Mouse (Mus musculus) forebrain, embryonic 15.5 days (tissue): ENCODE measurements at regions not wholly inside any gene's neighbourhood (a gene's known extent, or its start where the extent isn't known, plus 50 kb on each side); places are given as distances from the start of the nearest gene placed in this dataset.

Experiments
- ATAC-seq: fragments of 200-750 bp; cut with Nextera tagmentation; replicated peaks from 2 replicates; pipeline ENCODE4 v1.8.0; 2017; ENCODE audit warnings: mild to moderate bottlenecking, moderate TSS enrichment, moderate library complexity
- H3K27ac ChIP-seq: fragments of 300-500 bp; sonication (generic); replicated peaks from 2 replicates; pipeline ENCODE4 v1.5.1; 2015; ENCODE audit warnings: mild to moderate bottlenecking, inconsistent platforms
- H3K27me3 ChIP-seq: fragments of 300-500 bp; sonication (generic); 2 replicates; pipeline ENCODE4 v1.6.1; 2015; ENCODE audit warnings: inconsistent platforms
- H3K36me3 ChIP-seq: fragments of 300-500 bp; sonication (generic); 2 replicates; pipeline ENCODE4 v1.6.1; 2015; ENCODE audit warnings: mild to moderate bottlenecking, inconsistent platforms
- H3K4me1 ChIP-seq: fragments of 300-500 bp; sonication (generic); 2 replicates; pipeline ENCODE4 v1.6.1; 2015; ENCODE audit warnings: inconsistent platforms
- H3K4me2 ChIP-seq: fragments of 300-500 bp; sonication (generic); replicated peaks from 2 replicates; pipeline ENCODE4 v1.6.1; 2015; ENCODE audit warnings: mild to moderate bottlenecking, inconsistent platforms
- H3K4me3 ChIP-seq: fragments of 300-500 bp; sonication (generic); 2 replicates; pipeline ENCODE4 v1.5.1; 2015; ENCODE audit warnings: mild to moderate bottlenecking, inconsistent platforms
- H3K9ac ChIP-seq: fragments of 300-500 bp; sonication (generic); replicated peaks from 2 replicates; pipeline ENCODE4 v1.6.1; 2015; ENCODE audit warnings: mild to moderate bottlenecking, inconsistent platforms
- H3K9me3 ChIP-seq: fragments of 300-500 bp; sonication (generic); 2 replicates; pipeline ENCODE4 v1.6.1; 2016; ENCODE audit warnings: inconsistent platforms
- WGBS: fragments of 180-500 bp; shearing (Covaris S2); methylation state at CpG from one replicate; pipeline ENCODE4 v1.1.7; 2015; ENCODE audit warnings: mixed read lengths; 5-methylcytosine and 5-hydroxymethylcytosine counted together

DNA sequence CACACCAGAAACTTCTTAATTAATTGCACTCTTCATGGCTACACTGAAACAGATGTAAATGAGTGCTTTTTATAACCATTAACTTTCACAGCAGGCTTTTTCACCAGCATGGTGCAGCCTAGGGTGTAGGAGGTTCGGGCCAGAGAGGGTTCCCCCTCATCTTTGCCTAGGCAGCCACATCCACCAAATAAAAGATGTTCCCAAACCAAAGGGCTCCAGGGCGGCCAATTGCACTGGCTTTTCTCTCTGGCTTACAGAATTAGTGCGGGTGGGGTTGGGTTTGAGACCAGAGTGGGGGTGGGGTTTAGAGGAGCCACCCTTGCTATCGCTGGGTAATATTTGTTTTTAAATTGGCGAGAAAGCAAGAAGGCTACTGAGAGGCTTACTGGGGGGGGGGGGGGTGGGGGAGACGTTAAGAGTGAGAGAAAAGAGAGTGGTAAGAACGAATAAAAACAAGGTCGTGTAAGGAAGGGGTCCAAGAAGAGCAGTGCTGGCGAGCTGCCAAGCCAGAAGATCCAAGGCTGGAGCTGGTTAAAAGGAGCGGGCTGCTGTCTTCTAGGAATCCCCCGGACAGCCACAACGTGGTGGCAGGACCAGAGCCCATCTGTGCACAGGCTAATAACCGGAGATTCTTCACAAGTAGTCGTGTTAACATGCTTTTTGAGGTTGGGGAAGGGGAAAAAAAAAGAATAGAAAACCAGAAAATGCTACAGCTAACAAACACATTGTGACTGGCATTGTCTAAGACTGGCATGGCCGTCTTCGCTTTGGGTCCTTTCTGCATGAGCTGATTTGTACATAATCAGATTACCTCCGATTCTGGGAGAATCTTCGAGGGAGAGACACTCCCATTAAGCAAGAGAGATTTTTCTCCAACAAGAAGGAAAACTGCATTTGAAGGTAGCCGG, 134.0 kb upstream of the Pitx2 start:
- peak; percentile 76 for ATAC-seq
- Histone ChIP-seq H3K9ac (no peak overlapping the region), H3K4me1 (peaks cover 16% of the 10 kb centered on the region), H3K27ac (no peak overlapping the region), H3K36me3 (no peaks in the 10 kb centered on the region), H3K4me2 (peak overlapping the region; percentile 42), H3K4me3 (peak overlapping the region; percentile 19), H3K27me3 (0 out of 2 replicates have a peak, but pooled peaks cover 2% of the 10 kb centered on the region), H3K9me3 (no peaks in the 10 kb centered on the region)
- WGBS: 5% methylated on average over 19 of the region's 19 CpGs

DNA sequence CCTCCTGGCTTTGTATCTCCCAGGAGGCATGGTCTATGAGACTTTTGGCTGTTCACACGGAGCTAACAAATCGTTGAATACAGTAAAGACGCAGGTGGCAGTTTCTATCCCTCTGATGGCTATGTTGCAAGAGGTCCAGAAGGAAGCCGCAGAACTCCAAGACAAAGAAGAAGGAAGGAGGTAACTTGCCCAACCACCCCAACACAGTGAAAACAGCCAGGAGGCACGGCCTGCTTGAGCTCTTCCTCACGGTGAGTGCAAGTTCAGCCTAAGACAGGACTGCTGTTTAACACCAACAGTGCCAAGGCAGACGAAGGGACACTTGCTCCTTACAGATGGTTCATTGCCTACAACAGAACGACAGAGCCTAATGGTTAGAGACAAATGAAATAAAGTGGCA, 130.0 kb upstream of the Pitx2 start:
- WGBS: 69% methylated on average over 8 of the region's 8 CpGs
- H3K27me3 ChIP-seq: 0 out of 2 replicates have a peak, but pooled peaks cover 2% of the 10 kb centered on the region
- peaks cover 27% of the 10 kb centered on the region for H3K4me1 ChIP-seq
- no peak for ATAC-seq
- no peak overlapping the region for H3K4me2 ChIP-seq
- H3K9ac ChIP-seq: no peak overlapping the region
- no peak overlapping the region for H3K4me3 ChIP-seq
- H3K27ac ChIP-seq: no peak overlapping the region
- no peaks in the 10 kb centered on the region for H3K9me3 ChIP-seq
- no peaks in the 10 kb centered on the region for H3K36me3 ChIP-seq

- Histone ChIP-seq H3K9ac (no peak overlapping the region), H3K4me1 (peaks cover 24% of the 10 kb centered on the region), H3K4me3 (no peak overlapping the region), H3K27me3 (0 out of 2 replicates have a peak, but pooled peaks cover 2% of the 10 kb centered on the region), H3K27ac (no peak overlapping the region), H3K36me3 (no peaks in the 10 kb centered on the region), H3K4me2 (peak overlapping the region; percentile 21), H3K9me3 (no peaks in the 10 kb centered on the region)
- ATAC-seq: peak; percentile 62
- 2% methylated on average over 3 of the region's 3 CpGs for WGBS
These were observed 129.2 kb upstream of the Pitx2 start for GRCm38 (mm10) chr3:129070521-129070933.

GRCm38 (mm10) chr3:129071002-129071401, 128.7 kb upstream of the Pitx2 start:
- Histone ChIP-seq H3K4me3 (no peak overlapping the region), H3K9ac (no peak overlapping the region), H3K36me3 (no peaks in the 10 kb centered on the region), H3K4me2 (peak overlapping the region; percentile 21), H3K9me3 (no peaks in the 10 kb centered on the region), H3K27ac (no peak overlapping the region), H3K27me3 (0 out of 2 replicates have a peak, but pooled peaks cover 2% of the 10 kb centered on the region), H3K4me1 (peaks cover 20% of the 10 kb centered on the region)
- ATAC-seq: peak; percentile 67
- 15% methylated on average over 7 of the region's 7 CpGs for WGBS

- no peak overlapping the region for H3K4me3 ChIP-seq
- no peak overlapping the region for H3K4me2 ChIP-seq
- no peaks in the 10 kb centered on the region for H3K27me3 ChIP-seq
- H3K9ac ChIP-seq: no peak overlapping the region
- no peak overlapping the region for H3K27ac ChIP-seq
- H3K9me3 ChIP-seq: no peaks in the 10 kb centered on the region
- WGBS: 36% methylated on average over 1 of the region's 1 CpGs
- ATAC-seq: no peak
- H3K4me1 ChIP-seq: peaks cover 6% of the 10 kb centered on the region; the same call in 1 of the 2 replicates
- no peaks in the 10 kb centered on the region for H3K36me3 ChIP-seq
These were observed 123.3 kb upstream of the Pitx2 start for GRCm38 (mm10) chr3:129076396-129076795.

- Histone ChIP-seq H3K27ac (no peak overlapping the region), H3K36me3 (no peaks in the 10 kb centered on the region), H3K4me1 (no peaks in the 10 kb centered on the region), H3K4me3 (no peak overlapping the region), H3K27me3 (no peaks in the 10 kb centered on the region), H3K9ac (no peak overlapping the region), H3K9me3 (no peaks in the 10 kb centered on the region), H3K4me2 (no peak overlapping the region)
- ATAC-seq: no peak
- WGBS: 63% methylated on average over 12 of the region's 12 CpGs
These were observed 95.8 kb upstream of the Pitx2 start for GRCm38 (mm10) chr3:129103786-129104440.

GRCm38 (mm10) chr3:129104811-129105210, 94.9 kb upstream of the Pitx2 start:
- 53% methylated on average over 9 of the region's 9 CpGs for WGBS
- Histone ChIP-seq H3K27me3 (no peaks in the 10 kb centered on the region), H3K9ac (no peak overlapping the region), H3K36me3 (no peaks in the 10 kb centered on the region), H3K27ac (no peak overlapping the region), H3K4me1 (no peaks in the 10 kb centered on the region), H3K4me2 (no peak overlapping the region), H3K4me3 (no peak overlapping the region), H3K9me3 (no peaks in the 10 kb centered on the region)
- ATAC-seq: no peak

- H3K4me3 ChIP-seq: no peak overlapping the region
- no peak overlapping the region for H3K9ac ChIP-seq
- no peaks in the 10 kb centered on the region for H3K4me1 ChIP-seq
- H3K9me3 ChIP-seq: no peaks in the 10 kb centered on the region
- no peak for ATAC-seq
- no peaks in the 10 kb centered on the region for H3K27me3 ChIP-seq
- H3K27ac ChIP-seq: no peak overlapping the region
- no peak overlapping the region for H3K4me2 ChIP-seq
- 80% methylated on average over 2 of the region's 2 CpGs for WGBS
- H3K36me3 ChIP-seq: no peaks in the 10 kb centered on the region
These were observed 93.5 kb upstream of the Pitx2 start for GRCm38 (mm10) chr3:129106174-129106573.

GRCm38 (mm10) chr3:129130521-129130920, 69.2 kb upstream of the Pitx2 start:
- no peaks in the 10 kb centered on the region for H3K36me3 ChIP-seq
- no peak overlapping the region for H3K4me3 ChIP-seq
- H3K9ac ChIP-seq: no peak overlapping the region
- H3K4me1 ChIP-seq: peaks cover 7% of the 10 kb centered on the region; the same call in 1 of the 2 replicates
- 84% methylated on average over 2 of the region's 2 CpGs for WGBS
- ATAC-seq: no peak
- no peaks in the 10 kb centered on the region for H3K9me3 ChIP-seq
- H3K27me3 ChIP-seq: no peaks in the 10 kb centered on the region
- H3K4me2 ChIP-seq: no peak overlapping the region
- no peak overlapping the region for H3K27ac ChIP-seq

DNA sequence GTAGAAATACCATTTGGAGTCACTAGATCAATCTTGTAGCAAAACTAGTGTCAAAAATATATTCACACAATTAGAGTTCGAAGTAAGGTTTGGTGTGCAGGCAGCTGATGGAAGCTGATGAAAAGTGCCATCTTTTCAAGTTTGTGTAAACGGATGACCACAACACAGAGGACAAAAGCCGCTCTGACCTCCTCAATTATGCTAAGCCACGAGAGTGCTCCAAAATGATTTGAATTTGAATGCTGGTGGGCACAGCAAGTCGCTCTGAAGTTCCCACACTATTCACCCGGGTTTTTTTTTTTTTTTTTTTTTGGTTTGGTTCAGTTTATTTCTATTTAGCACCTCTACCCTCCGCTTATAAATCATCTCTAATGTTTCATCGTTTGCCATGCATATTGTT, 68.5 kb upstream of the Pitx2 start:
- H3K27ac ChIP-seq: no peak overlapping the region
- H3K27me3 ChIP-seq: no peaks in the 10 kb centered on the region
- peaks cover 7% of the 10 kb centered on the region; the same call in 1 of the 2 replicates for H3K4me1 ChIP-seq
- H3K4me3 ChIP-seq: no peak overlapping the region
- no peak overlapping the region for H3K4me2 ChIP-seq
- ATAC-seq: no peak
- no peak overlapping the region for H3K9ac ChIP-seq
- no peaks in the 10 kb centered on the region for H3K36me3 ChIP-seq
- WGBS: 15% methylated on average over 8 of the region's 8 CpGs
- H3K9me3 ChIP-seq: no peaks in the 10 kb centered on the region

- peak; percentile 57 for ATAC-seq
- no peaks in the 10 kb centered on the region for H3K36me3 ChIP-seq
- WGBS: 32% methylated on average over 6 of the region's 6 CpGs
- no peak overlapping the region for H3K4me3 ChIP-seq
- no peaks in the 10 kb centered on the region for H3K9me3 ChIP-seq
- no peak overlapping the region for H3K4me2 ChIP-seq
- no peak overlapping the region for H3K9ac ChIP-seq
- H3K27me3 ChIP-seq: no peaks in the 10 kb centered on the region
- peaks cover 7% of the 10 kb centered on the region; the same call in 1 of the 2 replicates for H3K4me1 ChIP-seq
- no peak overlapping the region for H3K27ac ChIP-seq
These were observed 67.7 kb upstream of the Pitx2 start for GRCm38 (mm10) chr3:129131877-129132433.
